ENCODE assay signal across 8 mouse cellular contexts in genomic region chr9:120914877-120915459, GRCm38 (mm10). TPM values are rescaled to one million over a fixed set of nuclear protein-coding genes. Genes with fewer than 3 reads are reported as not detected.
DNase-seq lines count a peak whose midpoint lies in the region; ATAC-seq lines count a peak whose summit lies in the region.

No protein-coding gene starts in this region.

- ATAC-seq in limb, embryonic 15.5 days (ENCODE audit: insufficient number of reproducible peaks, low FRiP score, low TSS enrichment, low read depth) = 0 out of 2 replicates have a peak, but pooled peaks have one; percentile 30
- ATAC-seq in forebrain, embryonic 13.5 days = no peak

- WGBS in limb, embryonic 15.5 days = 83% methylated on average over 14 of the region's 14 CpGs
- 88% methylated on average over 14 of the region's 14 CpGs for WGBS in limb, embryonic 10.5 days
- 89% methylated on average over 14 of the region's 14 CpGs for whole genome bisulfite sequencing in forebrain, embryonic 13.5 days

- no peaks in the 10 kb centered on the region for H3K36me3 ChIP-seq in limb, embryonic 15.5 days
- H3K36me3 ChIP-seq in limb, embryonic 10.5 days = no peaks in the 10 kb centered on the region
- H3K36me3 ChIP-seq in forebrain, embryonic 13.5 days (ENCODE audit: poor library complexity, severe bottlenecking) = no peaks in the 10 kb centered on the region

- H3K4me2 ChIP-seq in limb, embryonic 15.5 days = no peak overlapping the region
- no peak overlapping the region for H3K4me2 ChIP-seq in forebrain, embryonic 13.5 days

- H3K4me3 ChIP-seq in limb, embryonic 15.5 days = no peak overlapping the region
- no peak overlapping the region for H3K4me3 ChIP-seq in limb, embryonic 10.5 days
- no peak overlapping the region for H3K4me3 ChIP-seq in forebrain, embryonic 13.5 days

- no peak overlapping the region for H3K9ac ChIP-seq in limb, embryonic 15.5 days
- H3K9ac ChIP-seq in forebrain, embryonic 13.5 days = no peak overlapping the region

- H3K4me1 ChIP-seq in limb, embryonic 15.5 days = peaks cover 13% of the 10 kb centered on the region; the same call in 1 of the 2 replicates
- no peaks in the 10 kb centered on the region for H3K4me1 ChIP-seq in limb, embryonic 10.5 days
- H3K4me1 ChIP-seq in forebrain, embryonic 13.5 days = no peaks in the 10 kb centered on the region

- DNase-seq in limb, embryonic 10.5 days (ENCODE audit: low spot score) = no peak
- DNase-seq in heart, adult 18-20 months = peak; percentile 47 to 65
- DNase-seq in kidney, postnatal 36 days = peak; percentile 32 to 62
- DNase-seq in skeletal muscle tissue, adult 2 months (ENCODE audit: low read depth, low spot score) = peak; percentile 43
- DNase-seq in cerebellum, adult 9-11 months = no peak
- DNase-seq in right cerebral cortex, postnatal 14 days = no peak

- no peak overlapping the region for H3K27ac ChIP-seq in limb, embryonic 15.5 days
- no peak overlapping the region for H3K27ac ChIP-seq in limb, embryonic 10.5 days
- H3K27ac ChIP-seq in forebrain, embryonic 13.5 days = no peak overlapping the region

- H3K27me3 ChIP-seq in limb, embryonic 15.5 days = no peaks in the 10 kb centered on the region
- no peaks in the 10 kb centered on the region for H3K27me3 ChIP-seq in limb, embryonic 10.5 days (ENCODE audit: low read depth, poor library complexity, severe bottlenecking)
- no peaks in the 10 kb centered on the region for H3K27me3 ChIP-seq in forebrain, embryonic 13.5 days

- no peaks in the 10 kb centered on the region for H3K9me3 ChIP-seq in limb, embryonic 15.5 days
- no peaks in the 10 kb centered on the region; the same call in 1 of the 2 replicates for H3K9me3 ChIP-seq in limb, embryonic 10.5 days (replicated peaks)
- no peaks in the 10 kb centered on the region for H3K9me3 ChIP-seq in forebrain, embryonic 13.5 days (replicated peaks)

RNA-seq across cellular contexts. Expression of gene Ctnnb1, which starts 14.0 kb away (rescaled TPM):
- polyA plus RNA-seq in limb, embryonic 15.5 days (2015; fragmentation: Nextera tagmentation; extraction: Ambion mirVana) = 567 and 601 TPM in 2 replicates
- polyA plus RNA-seq in limb, embryonic 10.5 days (2016; fragmentation: Nextera tagmentation; extraction: Ambion mirVana) = 583 and 698 TPM in 2 replicates
- 100 to 1,000 TPM; 384 to 392 TPM for total RNA-seq in heart, adult 18-20 months (2021)
- 645 and 673 TPM in 2 replicates for polyA plus RNA-seq in forebrain, embryonic 13.5 days (2015; fragmentation: Nextera tagmentation; extraction: Ambion mirVana)

Comparison
In these comparisons a context has a peak if more than half of its experiments do, and no peak if none do; other contexts are left out.
1. DNase-seq: peak in heart, adult 18-20 months (2 of 2), kidney, postnatal 36 days (2 of 2) and skeletal muscle tissue, adult 2 months (single experiment); none in limb, embryonic 10.5 days (single experiment), cerebellum, adult 9-11 months (single experiment) and right cerebral cortex, postnatal 14 days (single experiment).